Mouse (Mus musculus) small intestine, adult 2 months (tissue): ENCODE results near the gene Susd3.

Source experiments
- CTCF ChIP-seq: fragments of 200-500 bp; IDR thresholded peaks from 2 replicates; pipeline ENCODE4 v1.5.1; 2012; ENCODE audit warnings: low read depth, mild to moderate bottlenecking, control low read depth, inconsistent platforms, low read length, moderate library complexity, mixed read lengths; ENCODE audit not compliant: insufficient replicate concordance, insufficient read length; ENCODE audit errors: extremely low read depth
- POLR2A ChIP-seq: fragments of 200-500 bp; IDR thresholded peaks from 2 replicates; pipeline ENCODE4 v1.6.1; 2012; ENCODE audit warnings: low read depth, mild to moderate bottlenecking, control low read depth, inconsistent platforms, low read length, moderate library complexity

- no peak for TF ChIP-seq CTCF
- no peak for TF ChIP-seq POLR2A
Measured at GRCm38 (mm10) chr13:49188219-49188965, 60.1 kb downstream of the Susd3 start.
